Mouse (Mus musculus) C2C12 (cell line): ENCODE measurements around the gene Dnajc5.

ENCODE experiments used
- MAX ChIP-seq: IDR thresholded peaks from one replicate; pipeline ENCODE4 v1.6.1; 2011; ENCODE audit warnings: mild to moderate bottlenecking, control low read depth
- MYOG ChIP-seq: IDR thresholded peaks from one replicate; pipeline ENCODE4 v1.6.1; 2011; ENCODE audit not compliant: control insufficient read depth, insufficient read length; ENCODE audit errors: extremely low read depth

DNA sequence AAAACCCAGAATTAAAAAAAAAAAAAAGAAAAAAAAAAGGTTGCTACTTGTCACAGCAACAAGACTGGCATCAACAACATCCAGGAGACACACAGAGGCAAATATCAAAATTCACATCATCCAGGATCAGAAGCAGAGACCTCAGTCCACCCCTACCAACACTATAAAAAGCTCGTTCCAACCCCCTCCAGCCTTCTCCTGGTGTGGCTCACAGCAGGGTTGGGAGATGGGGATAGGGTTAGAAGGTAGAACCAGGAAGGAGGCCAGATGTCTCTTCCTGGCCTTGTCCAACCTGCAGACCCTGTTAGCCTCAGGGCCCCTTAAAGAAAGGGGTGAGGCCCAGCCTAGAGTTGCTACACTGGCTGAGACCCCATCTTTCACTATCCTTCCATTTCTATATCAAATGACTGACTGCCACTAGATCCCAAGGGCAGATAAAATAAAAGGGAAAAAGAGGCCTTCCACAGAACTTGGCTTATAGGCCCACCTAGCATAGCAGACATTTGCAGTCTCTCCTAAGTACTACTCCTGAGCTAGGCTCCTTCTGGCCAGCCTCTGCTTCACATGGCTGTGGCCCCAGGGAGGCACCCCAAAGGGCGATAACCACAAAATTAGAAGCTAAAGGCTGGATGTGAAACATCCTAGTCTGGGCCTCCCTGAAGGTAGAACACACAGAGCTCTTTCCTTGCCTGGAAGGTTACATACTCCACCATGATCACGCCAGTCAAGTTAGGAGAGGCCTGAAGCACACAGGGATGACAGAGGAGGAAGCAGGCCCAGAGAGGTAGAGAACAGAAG lies 63.4 kb downstream of the Dnajc5 start:
- TF ChIP-seq MYOG, result no peak
- TF ChIP-seq MAX, result no peak
